Mouse (Mus musculus) thymus, adult 2 months (tissue): Measurements from ENCODE around the gene 6430628N08Rik. TPM values are rescaled to one million over a fixed set of nuclear protein-coding genes. Genes with fewer than 3 reads are reported as not detected.

Source experiments
- DNase-seq: peaks from one replicate; pipeline ENCODE4 v3.0.0; 2021
- H3K27ac ChIP-seq: fragments of 200-500 bp; 2 replicates; pipeline ENCODE4 v1.5.1; 2012; ENCODE audit warnings: low read length, control low read depth; ENCODE audit not compliant: control insufficient read depth, insufficient read depth
- H3K27me3 ChIP-seq: fragments of 200-500 bp; 2 replicates; pipeline ENCODE4 v1.6.1; 2012; ENCODE audit warnings: mild to moderate bottlenecking, low read length, moderate library complexity, mixed read lengths; ENCODE audit not compliant: control insufficient read depth, insufficient read depth
- H3K36me3 ChIP-seq: fragments of 200-500 bp; 2 replicates; pipeline ENCODE4 v1.6.1; 2012; ENCODE audit warnings: mild to moderate bottlenecking, low read length, moderate library complexity; ENCODE audit not compliant: control insufficient read depth, insufficient read depth
- H3K4me1 ChIP-seq: fragments of 200-500 bp; replicated peaks from 2 replicates; pipeline ENCODE4 v1.6.1; 2012; ENCODE audit warnings: low read length; ENCODE audit not compliant: control insufficient read depth, insufficient read depth
- H3K4me3 ChIP-seq: fragments of 200-500 bp; 2 replicates; pipeline ENCODE4 v1.5.1; 2012; ENCODE audit warnings: mild to moderate bottlenecking, low read length, control low read depth, moderate library complexity; ENCODE audit not compliant: control insufficient read depth, insufficient read depth
- CTCF ChIP-seq: fragments of 200-500 bp; IDR thresholded peaks from 2 replicates; pipeline ENCODE4 v1.5.1; 2012; ENCODE audit warnings: mild to moderate bottlenecking, control low read depth, low read length, moderate library complexity, borderline replicate concordance; ENCODE audit not compliant: control insufficient read depth, poor library complexity, insufficient read depth; ENCODE audit errors: extremely low read depth
- POLR2A ChIP-seq: fragments of 200-500 bp; IDR thresholded peaks from 2 replicates; pipeline ENCODE4 v1.6.1; 2012; ENCODE audit warnings: mild to moderate bottlenecking, low read length, control low read depth, moderate library complexity; ENCODE audit not compliant: control insufficient read depth, poor library complexity, insufficient read depth; ENCODE audit errors: extremely low read depth
- WGBS: fragments of 180-500 bp; shearing (Covaris S2); methylation state at CpG from one replicate; pipeline ENCODE4 v1.1.7; 2018; 5-methylcytosine and 5-hydroxymethylcytosine counted together
- polyA plus RNA-seq: library from polyadenylated mRNA; depleted of rRNA; stranded (reverse); fragments of >200 nt; gene quantifications from 2 replicates; pipeline ENCODE4 v1.2.3, GENCODE M21; 2012

The 6430628N08Rik gene
- polyA plus RNA-seq, 1 experiment: not detected

DNA sequence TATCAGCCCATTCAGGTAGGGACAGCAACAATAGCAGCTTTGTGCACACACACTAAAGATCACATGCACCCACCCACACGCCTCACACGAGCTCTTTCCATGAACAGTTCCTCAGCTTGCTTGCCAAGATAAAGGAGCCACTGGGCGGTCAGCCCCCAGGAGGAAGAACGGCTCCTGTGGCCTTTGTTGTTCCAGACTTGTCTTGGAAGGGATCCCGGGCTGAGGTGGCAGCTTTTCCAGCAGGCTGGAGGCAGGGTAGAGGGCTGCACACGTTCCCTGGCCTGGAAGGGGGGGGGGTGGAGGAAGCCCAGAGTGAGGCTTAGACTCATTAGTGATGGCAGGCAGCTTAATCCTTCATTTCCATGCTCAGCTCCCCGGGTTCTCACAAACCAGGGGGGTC, 18.2 kb downstream of the 6430628N08Rik start:
- no peak for TF ChIP-seq POLR2A
- TF ChIP-seq CTCF: no peak
- WGBS: 39% methylated on average over 7 of the region's 7 CpGs
- Histone ChIP-seq H3K27ac (no peak overlapping the region), H3K4me3 (no peak overlapping the region), H3K27me3 (no peaks in the 10 kb centered on the region), H3K36me3 (no peaks in the 10 kb centered on the region), H3K4me1 (no peaks in the 10 kb centered on the region)
- DNase-seq: no peak

DNA sequence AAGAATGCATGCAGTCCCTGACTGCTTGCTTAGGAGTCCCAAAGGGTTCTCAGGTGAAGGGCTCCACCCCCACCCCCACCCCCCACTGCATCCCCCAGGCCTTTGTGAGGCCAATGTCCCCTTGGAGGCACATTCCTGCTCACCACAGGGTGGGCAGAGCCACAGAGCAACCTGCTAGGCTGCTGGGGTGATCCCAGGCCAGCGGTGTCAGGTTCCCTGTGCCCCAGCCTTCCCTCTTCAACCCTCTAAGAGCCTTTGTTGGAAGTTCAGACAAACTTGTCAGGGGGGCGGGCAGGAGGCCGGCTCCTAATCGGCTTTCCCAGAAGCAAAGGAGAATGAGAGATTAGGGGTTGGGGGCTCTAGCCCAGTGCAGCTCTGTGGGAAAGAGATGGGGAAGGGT, 21.1 kb downstream of the 6430628N08Rik start:
- H3K27ac ChIP-seq: no peak overlapping the region
- no peaks in the 10 kb centered on the region for H3K4me1 ChIP-seq
- DNase-seq: no peak
- H3K4me3 ChIP-seq: no peak overlapping the region
- WGBS: 67% methylated on average over 4 of the region's 4 CpGs
- H3K36me3 ChIP-seq: no peaks in the 10 kb centered on the region
- H3K27me3 ChIP-seq: no peaks in the 10 kb centered on the region
- TF ChIP-seq CTCF: no peak
- TF ChIP-seq POLR2A: no peak

DNA sequence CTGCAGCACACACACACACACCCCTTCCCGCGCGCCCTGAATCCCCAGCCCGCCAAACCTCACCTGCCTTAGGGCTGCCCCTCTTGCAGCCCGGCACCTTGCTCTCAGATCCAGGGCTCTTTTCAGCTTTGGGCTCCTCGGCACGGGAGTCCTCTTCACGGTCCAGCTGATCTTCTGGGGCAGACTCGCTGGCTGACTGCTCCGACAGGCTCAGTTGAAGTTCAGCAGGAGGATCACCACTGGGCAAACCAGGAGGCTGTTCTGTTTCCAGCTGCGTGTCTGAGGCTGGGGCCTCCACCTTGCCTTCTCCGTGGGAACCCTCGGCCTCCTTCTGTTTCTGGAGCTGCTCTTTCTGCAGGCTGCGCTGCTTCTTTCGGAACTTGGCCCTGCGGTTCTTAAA, 29.4 kb downstream of the 6430628N08Rik start:
- Histone ChIP-seq H3K4me1 (no peaks in the 10 kb centered on the region), H3K4me3 (no peak overlapping the region), H3K27me3 (no peaks in the 10 kb centered on the region; the same call in 1 of the 2 replicates), H3K27ac (no peak overlapping the region), H3K36me3 (no peaks in the 10 kb centered on the region)
- WGBS: 90% methylated on average over 16 of the region's 16 CpGs
- no peak for DNase-seq
- no peak for TF ChIP-seq POLR2A
- no peak for TF ChIP-seq CTCF

DNA sequence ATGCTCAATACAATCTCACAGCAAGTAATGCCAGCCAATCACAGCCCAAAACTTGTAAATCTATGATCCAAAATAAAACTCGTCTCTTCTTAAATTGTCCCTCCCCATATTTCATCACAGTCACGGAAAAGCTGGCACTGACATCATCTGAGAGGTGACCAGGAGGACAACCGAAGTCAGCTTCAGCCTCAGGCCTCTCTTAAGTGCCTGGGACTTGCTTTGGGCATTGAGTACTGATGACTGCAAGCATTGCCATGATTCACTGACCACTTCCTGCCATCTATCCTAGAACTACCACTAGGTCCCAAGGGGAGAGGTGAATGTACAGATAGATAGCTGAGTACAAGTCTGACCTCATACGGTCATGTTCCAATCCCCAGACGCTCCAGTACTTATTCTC, 32.2 kb downstream of the 6430628N08Rik start:
- TF ChIP-seq CTCF: no peak
- no peak for TF ChIP-seq POLR2A
- Histone ChIP-seq H3K36me3 (no peaks in the 10 kb centered on the region), H3K4me1 (no peaks in the 10 kb centered on the region), H3K27ac (no peak overlapping the region), H3K4me3 (no peak overlapping the region), H3K27me3 (no peaks in the 10 kb centered on the region; the same call in 1 of the 2 replicates)
- WGBS: 89% methylated on average over 5 of the region's 5 CpGs
- no peak for DNase-seq

DNA sequence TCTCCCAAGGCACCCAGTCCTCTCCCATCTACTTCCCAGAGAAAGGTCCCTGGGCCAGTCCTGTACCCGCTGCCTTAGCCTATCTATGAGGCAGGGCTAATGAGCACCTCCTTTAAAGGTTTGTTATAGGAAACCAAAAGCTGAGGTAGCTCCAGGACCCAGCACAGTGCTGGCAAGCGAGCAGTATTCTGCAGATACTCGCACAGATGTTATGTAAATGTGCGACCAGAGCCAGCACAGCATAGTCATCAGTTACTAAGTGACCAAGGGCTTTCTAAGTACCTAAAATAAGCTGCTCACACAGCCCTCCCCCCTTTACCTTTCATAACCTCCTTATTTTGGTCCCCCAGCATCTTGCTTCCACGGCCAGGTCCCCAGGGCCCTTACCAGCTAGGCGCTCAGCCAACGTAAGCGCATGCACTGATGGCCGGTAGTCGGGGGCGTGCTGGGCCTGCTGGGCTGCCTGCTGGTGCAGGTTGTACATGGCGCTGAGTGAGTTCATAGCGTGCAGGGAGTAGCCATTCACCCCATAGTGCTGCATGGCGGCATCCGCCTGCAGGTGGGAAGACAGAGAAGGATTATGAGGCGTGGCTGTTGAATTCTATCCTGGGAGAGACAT, 32.9 kb downstream of the 6430628N08Rik start:
- Histone ChIP-seq H3K4me1 (no peaks in the 10 kb centered on the region), H3K4me3 (no peak overlapping the region), H3K36me3 (no peaks in the 10 kb centered on the region), H3K27me3 (no peaks in the 10 kb centered on the region; the same call in 1 of the 2 replicates), H3K27ac (no peak overlapping the region)
- DNase-seq: no peak
- TF ChIP-seq CTCF (no peak), POLR2A (no peak)
- 87% methylated on average over 16 of the region's 16 CpGs for WGBS

DNA sequence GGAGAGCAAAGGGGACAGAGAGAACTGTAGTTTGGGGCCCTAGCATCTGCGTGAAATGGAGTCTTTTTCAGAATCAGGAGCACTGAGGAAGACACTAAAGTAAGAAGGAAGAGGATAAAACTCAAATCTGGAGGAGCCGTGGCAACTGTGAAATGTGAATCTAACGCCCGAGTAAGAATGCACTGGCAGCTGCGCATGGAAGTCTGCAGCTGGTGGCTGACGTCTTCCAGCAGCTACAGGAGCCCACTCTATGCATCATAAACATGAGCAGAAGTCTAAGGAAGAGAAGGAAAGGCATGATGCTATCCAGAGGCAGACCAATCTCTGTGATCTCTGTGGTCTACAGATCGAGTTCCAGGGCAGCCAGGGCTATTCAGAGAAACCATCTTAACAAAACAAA, 37.2 kb downstream of the 6430628N08Rik start:
- 52% methylated on average over 7 of the region's 7 CpGs for WGBS
- H3K27me3 ChIP-seq: peaks cover 7% of the 10 kb centered on the region; the same call in 1 of the 2 replicates

More for the DNA sequence above, 37.2 kb downstream of the 6430628N08Rik start:
- TF ChIP-seq CTCF (no peak), POLR2A (no peak)
- Histone ChIP-seq H3K27ac (no peak overlapping the region), H3K4me1 (no peaks in the 10 kb centered on the region), H3K36me3 (no peaks in the 10 kb centered on the region), H3K4me3 (no peak overlapping the region)
- DNase-seq: no peak
